Mouse (Mus musculus) heart, embryonic 14.5 days (tissue): ENCODE results near the gene Col6a1. TPM values are rescaled to one million over a fixed set of nuclear protein-coding genes. Genes with fewer than 3 reads are reported as not detected.

Experiments used
- ATAC-seq: fragments of 200-750 bp; cut with Nextera tagmentation; 2 replicates; pipeline ENCODE4 v1.8.0; 2017; ENCODE audit warnings: low read depth, moderate TSS enrichment; ENCODE audit not compliant: insufficient number of reproducible peaks, insufficient read depth, low FRiP score
- H3K27ac ChIP-seq, 2 experiments: fragments of 200-500 bp in 1 of 2; fragments of 300-500 bp in 1 of 2; sonication (generic) in 1 of 2; replicated peaks in 1 of 2; 2 replicates each; pipeline ENCODE4 v1.5.1; 2012 to 2014; ENCODE audit warnings: low read depth in 2 of 2, low read length in 2 of 2, control low read depth in 1 of 2, mild to moderate bottlenecking in 1 of 2, mixed read lengths in 1 of 2; ENCODE audit not compliant: control insufficient read depth in 1 of 2, insufficient read depth in 1 of 2
- H3K27me3 ChIP-seq: fragments of 300-500 bp; sonication (generic); 2 replicates; pipeline ENCODE4 v1.6.1; 2014; ENCODE audit warnings: mild to moderate bottlenecking, low read length, control low read depth; ENCODE audit not compliant: control insufficient read depth, insufficient read depth
- H3K36me3 ChIP-seq: fragments of 300-500 bp; sonication (generic); 2 replicates; pipeline ENCODE4 v1.6.1; 2014; ENCODE audit warnings: mild to moderate bottlenecking, control low read depth, low read length, mixed read lengths; ENCODE audit not compliant: control insufficient read depth, insufficient read depth
- H3K4me1 ChIP-seq, 2 experiments: fragments of 200-500 bp in 1 of 2; fragments of 300-500 bp in 1 of 2; sonication (generic) in 1 of 2; 2 replicates each; pipeline ENCODE4 v1.6.1; 2012 to 2014; ENCODE audit warnings: low read length in 2 of 2, control low read depth in 1 of 2, mixed read lengths in 1 of 2; ENCODE audit not compliant: control insufficient read depth in 2 of 2, insufficient read depth in 2 of 2
- H3K4me2 ChIP-seq: fragments of 300-500 bp; sonication (generic); 2 replicates; pipeline ENCODE4 v1.6.1; 2014; ENCODE audit warnings: mild to moderate bottlenecking, low read length
- H3K4me3 ChIP-seq, 2 experiments: fragments of 200-500 bp in 1 of 2; fragments of 300-500 bp in 1 of 2; sonication (generic) in 1 of 2; 2 replicates each; pipeline ENCODE4 v1.5.1; 2012 to 2014; ENCODE audit warnings: low read length in 2 of 2, mild to moderate bottlenecking in 2 of 2, control low read depth in 1 of 2, low read depth in 1 of 2, moderate library complexity in 1 of 2; ENCODE audit not compliant: control insufficient read depth in 1 of 2, insufficient read depth in 1 of 2
- H3K9ac ChIP-seq: fragments of 300-500 bp; sonication (generic); 2 replicates; pipeline ENCODE4 v1.6.1; 2014; ENCODE audit warnings: mild to moderate bottlenecking, low read length
- H3K9me3 ChIP-seq: fragments of 300-500 bp; sonication (generic); 2 replicates; pipeline ENCODE4 v1.6.1; 2016; ENCODE audit warnings: low read length, control low read depth; ENCODE audit not compliant: control insufficient read depth
- WGBS: fragments of 180-500 bp; shearing (Covaris S2); extraction: QIAGEN DNeasy Blood & Tissue Kit; methylation state at CpG from one replicate; pipeline ENCODE4 v1.1.7; 2014; 5-methylcytosine and 5-hydroxymethylcytosine counted together
- polyA plus RNA-seq: library from polyadenylated mRNA; unstranded; fragments of >200 nt; fragmentation: Nextera tagmentation; extraction: Ambion mirVana; gene quantifications from 2 replicates; pipeline ENCODE4 v1.2.1, GENCODE M21; 2014

Col6a1 gene
- polyA plus RNA-seq, 1 experiment from 2014 or later = 59.7 TPM

DNA sequence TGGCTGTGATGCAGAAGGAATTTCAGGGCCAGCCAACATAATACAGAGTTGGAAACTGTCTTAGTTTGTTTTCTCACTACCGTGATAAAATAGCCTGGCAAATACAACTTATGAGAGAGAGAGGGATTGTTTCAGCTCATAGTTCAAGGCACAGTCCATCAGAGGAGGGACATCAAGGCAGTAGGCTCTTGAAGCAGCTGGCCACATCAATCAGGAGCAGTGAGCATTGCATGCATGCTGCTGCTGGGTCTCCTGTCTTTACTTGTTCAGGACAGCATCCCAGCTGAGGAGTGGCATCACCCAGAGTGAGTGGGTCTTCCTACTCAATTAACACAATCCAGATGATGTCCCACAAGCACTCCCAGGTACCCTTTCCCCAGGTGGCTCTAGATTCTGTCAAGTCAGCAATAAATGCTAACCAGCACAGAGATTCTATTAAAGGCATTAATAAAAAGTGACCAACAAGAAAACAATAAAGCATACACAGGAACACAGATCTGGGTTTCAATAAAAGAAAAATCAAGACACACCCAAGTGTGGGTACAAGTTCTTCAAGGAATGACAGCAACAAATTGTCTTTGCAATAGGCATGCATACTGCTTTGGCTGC, 58.7 kb downstream of the Col6a1 start:
- 87% methylated on average over 1 of the region's 1 CpGs for WGBS
- ATAC-seq = no peak

GRCm38 (mm10) chr10:76665551-76665950, 60.4 kb downstream of the Col6a1 start:
- Histone ChIP-seq H3K36me3 (no peaks in the 10 kb centered on the region), H3K27me3 (no peaks in the 10 kb centered on the region), H3K27ac (no peak overlapping the region), H3K4me1 (no peaks in the 10 kb centered on the region), H3K9ac (no peak overlapping the region), H3K4me2 (no peak overlapping the region), H3K9me3 (peaks cover 14% of the 10 kb centered on the region), H3K4me3 (no peak overlapping the region)
- WGBS = 88% methylated on average over 11 of the region's 11 CpGs
- no peak for ATAC-seq

More for the DNA sequence above, 58.7 kb downstream of the Col6a1 start:
- Histone ChIP-seq H3K4me3 (no peak overlapping the region), H3K9ac (no peak overlapping the region), H3K9me3 (peaks cover 14% of the 10 kb centered on the region), H3K27me3 (no peaks in the 10 kb centered on the region), H3K4me2 (no peak overlapping the region), H3K36me3 (no peaks in the 10 kb centered on the region), H3K27ac (no peak overlapping the region), H3K4me1 (no peaks in the 10 kb centered on the region)

DNA sequence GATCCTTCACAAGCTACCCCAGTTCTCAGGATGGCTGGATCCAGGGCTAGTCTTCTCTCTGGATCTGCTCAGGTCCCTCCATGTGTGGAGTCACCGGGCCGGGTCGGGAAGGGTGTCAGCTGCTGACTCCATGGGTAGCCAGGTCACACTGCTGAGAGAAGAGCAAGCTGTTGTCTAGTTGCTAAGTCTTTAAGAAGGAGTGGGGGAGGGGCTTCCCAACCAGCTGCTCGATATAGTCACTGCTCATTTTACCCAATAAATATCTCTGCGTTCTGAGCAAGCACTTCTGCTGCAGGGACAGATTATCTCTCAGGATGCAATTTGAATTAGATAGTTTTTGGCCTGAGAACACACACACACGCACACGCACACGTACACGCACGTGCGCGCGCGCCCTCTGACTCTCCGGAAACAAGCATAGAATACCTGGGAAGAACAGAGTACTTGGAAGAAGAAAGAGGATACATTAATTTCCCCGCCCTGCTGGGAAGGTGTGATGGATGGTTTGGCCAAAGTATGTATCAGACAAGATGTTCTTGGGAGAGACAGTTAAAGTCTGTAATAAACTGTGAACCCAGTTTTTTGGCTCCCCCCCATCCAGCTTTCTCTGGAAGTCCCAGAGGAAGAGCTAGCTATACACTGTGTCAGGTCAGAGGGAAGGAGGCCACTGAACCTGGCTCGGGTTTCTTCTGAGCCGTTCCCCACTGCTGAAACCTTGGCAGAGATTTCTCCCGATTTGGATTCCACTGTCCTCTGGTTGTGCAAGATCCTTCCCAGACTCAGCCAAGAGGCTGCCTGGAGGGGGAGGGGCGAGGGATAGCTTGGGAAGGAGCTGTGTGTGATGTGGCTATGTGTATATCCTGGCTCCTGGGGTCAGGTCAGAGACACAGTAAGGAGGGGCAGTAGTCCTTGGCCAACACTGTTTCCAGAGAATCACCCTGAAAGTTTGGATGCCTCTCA, 61.5 kb downstream of the Col6a1 start:
- Histone ChIP-seq H3K27me3 (no peaks in the 10 kb centered on the region), H3K4me2 (no peak overlapping the region), H3K4me1 (no peaks in the 10 kb centered on the region), H3K9ac (no peak overlapping the region), H3K27ac (no peak overlapping the region), H3K4me3 (no peak overlapping the region), H3K9me3 (peaks cover 14% of the 10 kb centered on the region), H3K36me3 (no peaks in the 10 kb centered on the region)
- no peak; the same call in 1 of the 2 replicates for ATAC-seq
- 66% methylated on average over 20 of the region's 20 CpGs for WGBS

Other genes starting within 250 kb of the Col6a1 start
- 5.3 and 11.6 TPM in 2 replicates for gene Lss, start 194.6 kb downstream of the Col6a1 start, polyA plus RNA-seq
- not detected in 2 replicates for gene Spatc1l, start 163.9 kb downstream of the Col6a1 start, polyA plus RNA-seq
- gene Ftcd, start 150.5 kb downstream of the Col6a1 start, polyA plus RNA-seq = 2.4 and 3.1 TPM in 2 replicates
- 39.7 and 44.7 TPM in 2 replicates for gene Col6a2, start 102.5 kb downstream of the Col6a1 start, polyA plus RNA-seq
- 4.0 and 6.3 TPM in 2 replicates for gene Pcbp3, start 235.7 kb upstream of the Col6a1 start, polyA plus RNA-seq